Mouse (Mus musculus): Measurements from ENCODE around the gene Kdelc2.

The Kdelc2 gene

GRCm38 (mm10) chr9:53435830-53436570 lies 52.2 kb downstream of the Kdelc2 start:
- no peak for DNase-seq (ENCODE audit: extremely low read depth, low read depth, low spot score)

- no peak for DNase-seq (ENCODE audit: extremely low read depth, low read depth, low spot score)
Observed at GRCm38 (mm10) chr9:53450609-53451008, 66.8 kb downstream of the Kdelc2 start.
